9 mouse cellular contexts compared by ENCODE assay signal in genomic region chr16:89765470-89765869, GRCm38 (mm10).
DNase-seq lines count a peak whose midpoint lies in the region; ATAC-seq and TF ChIP-seq lines count a peak whose summit lies in the region.
"Had no signal": no experiment of that assay in that cellular context is flagged by ENCODE, and none has a peak within 500 bp of the region (broad histone marks: within the 10 kb centered on the region; RNA-seq: fewer than 3 reads in every experiment).

No protein-coding gene starts in this region.

- no peaks in the 10 kb centered on the region for H3K36me3 ChIP-seq in lung, postnatal 0 days (ENCODE audit: insufficient read depth, low read length)

- no peak for TF ChIP-seq EP300 in lung, postnatal 0 days (IDR thresholded peaks at IDR 0.05)

- H3K9ac ChIP-seq in lung, postnatal 0 days (replicated peaks; ENCODE audit: low read depth), result no peak overlapping the region

- no peak overlapping the region for H3K27ac ChIP-seq in gastrocnemius, adult 2 months
- H3K27ac ChIP-seq in lung, postnatal 0 days (ENCODE audit: low read length), result no peak overlapping the region

- H3K4me2 ChIP-seq in lung, postnatal 0 days (replicated peaks; ENCODE audit: low read depth, low read length), result no peak overlapping the region

- no peaks in the 10 kb centered on the region for H3K4me1 ChIP-seq in lung, postnatal 0 days (ENCODE audit: insufficient read depth, low read depth, low read length)

- H3K4me3 ChIP-seq in gastrocnemius, adult 2 months, result no peak overlapping the region
- no peak overlapping the region for H3K4me3 ChIP-seq in lung, postnatal 0 days (ENCODE audit: low read depth, low read length)
- H3K4me3 ChIP-seq: myocyte had no signal

- DNase-seq in gastrocnemius, adult 2 months, result no peak
- DNase-seq in gastrocnemius, postnatal 36 days, result no peak
- DNase-seq in lung, postnatal 0 days (ENCODE audit: low spot score), result peak; percentile 74
- no peak for DNase-seq in lung, postnatal 4 days
- DNase-seq in embryo, embryonic 10.5 days (ENCODE audit: low spot score), result peak; percentile 69
- peak; percentile 23 for DNase-seq in lung, postnatal 14 days
- DNase-seq in B cell, adult 2 months, result no peak
- no peak for DNase-seq in Muller cell, postnatal 12 days (ENCODE audit: inconsistent ontology term)

- 9% methylated on average over 8 of the region's 8 CpGs for WGBS in lung, postnatal 0 days

- TF ChIP-seq CTCF in gastrocnemius, adult 2 months (IDR thresholded peaks at IDR 0.05), result peak; percentile 73
- peak; percentile 79 for TF ChIP-seq CTCF in lung, postnatal 0 days (IDR thresholded peaks at IDR 0.05)

- no peaks in the 10 kb centered on the region for H3K27me3 ChIP-seq in lung, postnatal 0 days (replicated peaks; ENCODE audit: insufficient read depth, low read length)

- H3K9me3 ChIP-seq in lung, postnatal 0 days (ENCODE audit: low read length), result 0 out of 2 replicates have a peak, but pooled peaks cover 3% of the 10 kb centered on the region

- intact Hi-C loops in gastrocnemius, adult 2 months (cut with DNase I), result loop anchor here (10.0 kb wide), 1 partner anchor 241 kb away; no protein-coding TSS in a partner anchor
- intact Hi-C loops in gastrocnemius, postnatal 36 days (cut with DNase I), result loop anchor here (10.0 kb wide), 1 partner anchor 151 kb away; no protein-coding TSS in a partner anchor

- no peak for ATAC-seq in lung, postnatal 0 days

Comparison
In these comparisons a context has a peak if more than half of its experiments do, and no peak if none do; other contexts are left out.
1. DNase-seq: peak in lung, postnatal 0 days (single experiment), embryo, embryonic 10.5 days (single experiment) and lung, postnatal 14 days (single experiment); none in gastrocnemius, adult 2 months (single experiment), gastrocnemius, postnatal 36 days (0 of 2), lung, postnatal 4 days (0 of 2), B cell, adult 2 months (0 of 2) and Muller cell, postnatal 12 days (single experiment).